ENCODE assay signal across 15 mouse cellular contexts in genomic region chr11:76515123-76515522, GRCm38 (mm10).
DNase-seq lines count a peak whose midpoint lies in the region; ATAC-seq lines count a peak whose summit lies in the region.
"Had no signal": no experiment of that assay in that cellular context is flagged by ENCODE, and none has a peak within 500 bp of the region (broad histone marks: within the 10 kb centered on the region; RNA-seq: fewer than 3 reads in every experiment).

No protein-coding gene starts in this region.

- intact Hi-C loops in heart, postnatal 10 days (cut with DNase I) = no loop called here

- DNase-seq in layer of hippocampus, adult 11-12 months (ENCODE audit: low spot score) = peak; percentile 72
- DNase-seq in layer of hippocampus, adult 8-10 months (ENCODE audit: low spot score in 2 of 2) = no peak
- DNase-seq in lung, postnatal 10 days = peak; percentile 57
- DNase-seq in lung, adult 18-20 months = no peak
- peak; percentile 53 to 60 for DNase-seq in heart, postnatal 10 days
- DNase-seq in midbrain, embryonic 14.5 days = no peak
- no peak for DNase-seq in cerebellum, postnatal 25 days
- DNase-seq: adrenal gland, postnatal 36 days; kidney, postnatal 14 days; thymus, adult 18-20 months had no signal

- H3K4me3 ChIP-seq in midbrain, embryonic 14.5 days (replicated peaks; ENCODE audit: low read depth, low read length) = no peak overlapping the region
- H3K4me3 ChIP-seq: embryonic facial prominence, embryonic 13.5 days; forebrain, embryonic 10.5 days; midbrain, embryonic 10.5 days had no signal

- peaks cover 5% of the 10 kb centered on the region; the same call in 1 of the 2 replicates for H3K4me1 ChIP-seq in midbrain, embryonic 14.5 days (ENCODE audit: control insufficient read depth, insufficient read depth, low read length)
- H3K4me1 ChIP-seq: forebrain, embryonic 10.5 days had no signal

- no peak for ATAC-seq in midbrain, embryonic 14.5 days (ENCODE audit: low FRiP score, low TSS enrichment)
- ATAC-seq: inflammation-experienced regulatory T-cells, adult 6 months had no signal

- WGBS in midbrain, embryonic 14.5 days = 92% methylated on average over 11 of the region's 11 CpGs

- no peak overlapping the region for H3K27ac ChIP-seq in midbrain, embryonic 14.5 days (replicated peaks; ENCODE audit: low read depth, low read length)
- H3K27ac ChIP-seq: embryonic facial prominence, embryonic 13.5 days; forebrain, embryonic 10.5 days; liver, embryonic 14.5 days; midbrain, embryonic 10.5 days had no signal

- H3K4me2 ChIP-seq in midbrain, embryonic 14.5 days (ENCODE audit: low read length) = no peak overlapping the region
- H3K4me2 ChIP-seq: embryonic facial prominence, embryonic 13.5 days had no signal

- no peaks in the 10 kb centered on the region for H3K9me3 ChIP-seq in midbrain, embryonic 14.5 days (ENCODE audit: control insufficient read depth, low read length)
- H3K9me3 ChIP-seq: embryonic facial prominence, embryonic 13.5 days; forebrain, embryonic 10.5 days; midbrain, embryonic 10.5 days had no signal

- H3K27me3 ChIP-seq in midbrain, embryonic 14.5 days (ENCODE audit: control insufficient read depth, insufficient read depth, low read length) = no peaks in the 10 kb centered on the region
- H3K27me3 ChIP-seq: embryonic facial prominence, embryonic 13.5 days had no signal

- H3K9ac ChIP-seq in midbrain, embryonic 14.5 days (replicated peaks; ENCODE audit: low read length) = no peak overlapping the region
- H3K9ac ChIP-seq: embryonic facial prominence, embryonic 13.5 days; liver, embryonic 14.5 days had no signal

- H3K36me3 ChIP-seq in midbrain, embryonic 14.5 days (ENCODE audit: control insufficient read depth, insufficient read depth, low read length) = no peaks in the 10 kb centered on the region
- H3K36me3 ChIP-seq: embryonic facial prominence, embryonic 13.5 days; forebrain, embryonic 10.5 days had no signal

Comparison
In these comparisons a context has a peak if more than half of its experiments do, and no peak if none do; other contexts are left out.
1. DNase-seq: peak in layer of hippocampus, adult 11-12 months (single experiment), lung, postnatal 10 days (single experiment) and heart, postnatal 10 days (2 of 2); none in layer of hippocampus, adult 8-10 months (0 of 2), lung, adult 18-20 months (0 of 2), midbrain, embryonic 14.5 days (single experiment) and cerebellum, postnatal 25 days (0 of 2).